Comparison of ENCODE assay signal across 8 mouse cellular contexts in genomic region chr8:115766218-115766898, GRCm38 (mm10). TPM values are rescaled to one million over a fixed set of nuclear protein-coding genes. Genes with fewer than 3 reads are reported as not detected.
DNase-seq lines count a peak whose midpoint lies in the region; ATAC-seq and TF ChIP-seq lines count a peak whose summit lies in the region.

No protein-coding gene starts in this region.

- peaks cover 7% of the 10 kb centered on the region for H3K4me1 ChIP-seq in neural tube, embryonic 15.5 days
- H3K4me1 ChIP-seq in intestine, embryonic 16.5 days (ENCODE audit: control insufficient read depth, insufficient read depth, low read length), result peaks cover 14% of the 10 kb centered on the region
- peaks cover 16% of the 10 kb centered on the region for H3K4me1 ChIP-seq in lung, embryonic 14.5 days (ENCODE audit: insufficient read depth)
- peaks cover 8% of the 10 kb centered on the region; the same call in 1 of the 2 replicates for H3K4me1 ChIP-seq in stomach, embryonic 14.5 days (ENCODE audit: control insufficient read depth, insufficient read depth, low read length)

- DNase-seq in neural tube, embryonic 10.5 days (ENCODE audit: extremely low spot score, low spot score), result peak; percentile 31
- peak; percentile 23 to 26 for DNase-seq in cerebellum, postnatal 4 days (ENCODE audit: low spot score in 2 of 2)
- DNase-seq in gastrocnemius, postnatal 10 days, result peak; percentile 40
- peak; percentile 84 for DNase-seq in lung, embryonic 14.5 days
- DNase-seq in layer of hippocampus, postnatal 14 days (ENCODE audit: low spot score in 2 of 2), result no peak

- H3K9ac ChIP-seq in neural tube, embryonic 15.5 days (replicated peaks), result no peak overlapping the region
- H3K9ac ChIP-seq in intestine, embryonic 16.5 days (ENCODE audit: low read depth, low read length), result no peak overlapping the region; the same call in 1 of the 2 replicates
- no peak overlapping the region for H3K9ac ChIP-seq in lung, embryonic 14.5 days
- no peak overlapping the region for H3K9ac ChIP-seq in stomach, embryonic 14.5 days (replicated peaks; ENCODE audit: low read depth, low read length)

- H3K36me3 ChIP-seq in neural tube, embryonic 15.5 days, result no peaks in the 10 kb centered on the region
- no peaks in the 10 kb centered on the region for H3K36me3 ChIP-seq in intestine, embryonic 16.5 days (ENCODE audit: control insufficient read depth, insufficient read depth, low read length)
- no peaks in the 10 kb centered on the region for H3K36me3 ChIP-seq in lung, embryonic 14.5 days (ENCODE audit: insufficient read depth)
- H3K36me3 ChIP-seq in stomach, embryonic 14.5 days (ENCODE audit: control insufficient read depth, insufficient read depth, low read length), result no peaks in the 10 kb centered on the region

- H3K27ac ChIP-seq in neural tube, embryonic 15.5 days (replicated peaks), result no peak overlapping the region
- H3K27ac ChIP-seq in intestine, embryonic 16.5 days (ENCODE audit: low read length), result peak overlapping the region; percentile 57
- H3K27ac ChIP-seq in lung, embryonic 14.5 days (ENCODE audit: low read depth), result peak overlapping the region; percentile 60
- H3K27ac ChIP-seq in stomach, embryonic 14.5 days (ENCODE audit: low read length), result peak overlapping the region; percentile 45

- H3K4me3 ChIP-seq in neural tube, embryonic 15.5 days (replicated peaks), result no peak overlapping the region
- no peak overlapping the region for H3K4me3 ChIP-seq in intestine, embryonic 16.5 days (ENCODE audit: low read length)
- no peak overlapping the region for H3K4me3 ChIP-seq in lung, embryonic 14.5 days (ENCODE audit: low read depth, low read length)
- H3K4me3 ChIP-seq in stomach, embryonic 14.5 days (ENCODE audit: low read depth, low read length), result no peak overlapping the region

- H3K27me3 ChIP-seq in neural tube, embryonic 15.5 days (replicated peaks), result no peaks in the 10 kb centered on the region
- no peaks in the 10 kb centered on the region for H3K27me3 ChIP-seq in intestine, embryonic 16.5 days (replicated peaks; ENCODE audit: control insufficient read depth, insufficient read depth, low read length)
- H3K27me3 ChIP-seq in lung, embryonic 14.5 days (ENCODE audit: insufficient read depth, low read length), result no peaks in the 10 kb centered on the region
- no peaks in the 10 kb centered on the region for H3K27me3 ChIP-seq in stomach, embryonic 14.5 days (ENCODE audit: control insufficient read depth, insufficient read depth, low read length)

- ATAC-seq in neural tube, embryonic 15.5 days (ENCODE audit: low FRiP score), result no peak
- ATAC-seq in intestine, embryonic 16.5 days, result peak; percentile 92
- peak; percentile 89 for ATAC-seq in lung, embryonic 14.5 days (ENCODE audit: insufficient read depth)
- peak; percentile 82; the same call in 1 of the 2 replicates for ATAC-seq in stomach, embryonic 14.5 days (ENCODE audit: insufficient number of reproducible peaks, insufficient read depth, low FRiP score, low read depth)

- no peaks in the 10 kb centered on the region for H3K9me3 ChIP-seq in neural tube, embryonic 15.5 days (replicated peaks)
- H3K9me3 ChIP-seq in intestine, embryonic 16.5 days (ENCODE audit: control insufficient read depth, low read length), result no peaks in the 10 kb centered on the region
- no peaks in the 10 kb centered on the region for H3K9me3 ChIP-seq in lung, embryonic 14.5 days (ENCODE audit: low read depth, low read length)
- no peaks in the 10 kb centered on the region for H3K9me3 ChIP-seq in stomach, embryonic 14.5 days (ENCODE audit: control insufficient read depth, low read depth, low read length)

- 14% methylated on average over 9 of the region's 9 CpGs for whole genome bisulfite sequencing in neural tube, embryonic 15.5 days
- 11% methylated on average over 9 of the region's 9 CpGs for WGBS in intestine, embryonic 16.5 days
- WGBS in lung, embryonic 14.5 days, result 3% methylated on average over 9 of the region's 9 CpGs
- 4% methylated on average over 9 of the region's 9 CpGs for WGBS in stomach, embryonic 14.5 days

- H3K4me2 ChIP-seq in neural tube, embryonic 15.5 days, result no peak overlapping the region
- H3K4me2 ChIP-seq in intestine, embryonic 16.5 days (ENCODE audit: low read depth, low read length), result no peak overlapping the region
- no peak overlapping the region for H3K4me2 ChIP-seq in lung, embryonic 14.5 days
- no peak overlapping the region for H3K4me2 ChIP-seq in stomach, embryonic 14.5 days (replicated peaks; ENCODE audit: low read depth, low read length)

- TF ChIP-seq CTCF in lung, embryonic 14.5 days (IDR thresholded peaks at IDR 0.05; ENCODE audit: low read depth), result no peak

RNA-seq across cellular contexts. Expression of gene Maf, which starts 58.8 kb away (rescaled TPM):
- polyA plus RNA-seq in neural tube, embryonic 15.5 days (2015; fragmentation: Nextera tagmentation; extraction: Ambion mirVana), result 11.7 and 12.8 TPM in 2 replicates
- 100 to 1,000 TPM; 105 to 109 TPM for total RNA-seq in gastrocnemius, postnatal 10 days (2021)
- polyA plus RNA-seq in intestine, embryonic 16.5 days (2015; fragmentation: Nextera tagmentation; extraction: Ambion mirVana), result 10.9 and 12.3 TPM in 2 replicates
- polyA plus RNA-seq in lung, embryonic 14.5 days (2014; fragmentation: Nextera tagmentation; extraction: Ambion mirVana), result 12.6 and 14.1 TPM in 2 replicates
- 12.1 and 14.7 TPM in 2 replicates for polyA plus RNA-seq in stomach, embryonic 14.5 days (2014; fragmentation: Nextera tagmentation; extraction: Ambion mirVana)
- 10 to 100 TPM; 21.8 to 26.7 TPM for total RNA-seq in layer of hippocampus, postnatal 14 days (2021)

Comparison
In these comparisons a context has a peak if more than half of its experiments do, and no peak if none do; other contexts are left out.
1. DNase-seq: peak in neural tube, embryonic 10.5 days (single experiment), cerebellum, postnatal 4 days (2 of 2), gastrocnemius, postnatal 10 days (single experiment) and lung, embryonic 14.5 days (single experiment); none in layer of hippocampus, postnatal 14 days (0 of 2).